Mouse (Mus musculus) embryo, embryonic 11 days (tissue): ENCODE data around the gene Gm49373.

ENCODE experiments used
- DNase-seq: peaks from one replicate; pipeline ENCODE4 v3.0.0-alpha.2; 2015

The Gm49373 gene

DNA sequence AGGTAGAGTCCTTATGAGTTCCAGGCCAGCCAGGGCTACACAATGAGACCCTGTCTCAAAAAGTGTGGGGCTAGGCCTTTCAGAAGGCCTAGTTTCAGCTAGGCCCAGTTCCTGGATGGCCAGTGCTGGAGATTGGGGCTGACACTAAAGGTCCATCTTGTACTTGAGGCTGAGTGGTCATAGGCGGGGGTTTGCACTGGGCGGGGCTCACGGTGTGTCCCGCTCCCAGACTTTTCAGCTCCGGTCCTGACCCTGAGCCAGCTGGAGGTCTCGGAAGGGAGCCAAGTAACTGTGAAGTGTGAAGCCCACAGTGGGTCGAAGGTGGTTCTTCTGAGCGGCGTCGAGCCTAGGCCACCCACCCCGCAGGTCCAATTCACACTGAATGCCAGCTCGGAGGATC is 46.0 kb downstream of the Gm49373 start:
- no peak for DNase-seq

DNA sequence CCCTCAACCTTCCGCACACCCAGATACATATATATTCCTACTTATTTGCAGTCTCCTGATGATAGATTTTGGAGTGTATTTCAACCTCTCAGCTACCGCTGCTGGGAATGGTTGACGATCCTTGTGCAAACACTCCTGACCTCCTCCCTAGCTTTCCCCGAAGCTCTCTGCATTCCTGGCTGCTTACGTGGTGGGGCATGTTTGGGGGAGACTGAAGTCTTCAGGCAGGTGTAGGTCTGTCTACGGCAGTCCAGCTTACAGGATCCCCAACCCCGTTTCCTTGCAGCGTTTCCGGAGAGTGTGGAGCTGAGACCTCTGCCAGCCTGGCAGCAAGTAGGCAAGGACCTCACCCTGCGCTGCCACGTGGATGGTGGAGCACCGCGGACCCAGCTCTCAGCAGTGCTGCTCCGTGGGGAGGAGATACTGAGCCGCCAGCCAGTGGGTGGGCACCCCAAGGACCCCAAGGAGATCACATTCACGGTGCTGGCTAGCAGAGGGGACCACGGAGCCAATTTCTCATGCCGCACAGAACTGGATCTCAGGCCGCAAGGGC is 47.6 kb downstream of the Gm49373 start:
- DNase-seq = no peak

DNA sequence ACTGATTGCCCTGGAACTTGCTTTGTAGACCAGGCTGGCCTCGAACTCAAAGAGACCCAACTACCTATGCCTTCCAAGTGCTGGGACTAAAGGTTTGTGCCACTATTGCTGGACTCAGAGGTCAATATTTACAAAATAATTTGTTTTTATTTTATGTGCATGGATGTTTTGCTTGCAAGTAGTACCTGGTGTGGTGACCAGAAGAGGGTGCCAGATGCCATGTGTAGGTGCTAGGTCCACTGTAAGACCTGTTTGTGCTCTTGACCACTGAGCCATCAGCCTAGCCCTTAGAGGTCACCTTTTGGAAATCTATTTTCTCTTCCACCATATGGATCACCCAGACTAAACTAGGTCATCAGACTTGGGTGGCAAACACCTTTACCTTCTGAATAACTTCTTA is 50.2 kb downstream of the Gm49373 start:
- no peak for DNase-seq

DNA sequence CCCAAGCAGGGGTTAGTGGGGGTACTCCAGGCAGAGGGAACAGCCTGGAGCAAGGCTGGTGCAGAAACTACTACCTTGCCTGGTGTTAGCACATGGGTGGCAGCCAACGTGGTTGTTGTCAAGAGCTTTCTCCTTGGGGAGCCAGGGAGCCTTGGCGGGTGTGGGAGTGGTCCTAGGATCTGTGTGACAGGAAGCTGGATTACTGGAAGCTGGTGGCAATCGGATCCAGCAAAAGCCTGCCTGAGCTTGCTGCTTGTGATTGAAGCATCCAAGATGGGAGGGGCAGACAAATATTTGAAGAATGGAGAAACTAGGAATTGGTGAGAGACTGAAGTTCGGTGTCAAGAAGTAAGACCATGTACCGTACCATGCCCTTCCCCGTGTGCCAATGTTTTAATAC is 50.6 kb downstream of the Gm49373 start:
- no peak for DNase-seq

DNA sequence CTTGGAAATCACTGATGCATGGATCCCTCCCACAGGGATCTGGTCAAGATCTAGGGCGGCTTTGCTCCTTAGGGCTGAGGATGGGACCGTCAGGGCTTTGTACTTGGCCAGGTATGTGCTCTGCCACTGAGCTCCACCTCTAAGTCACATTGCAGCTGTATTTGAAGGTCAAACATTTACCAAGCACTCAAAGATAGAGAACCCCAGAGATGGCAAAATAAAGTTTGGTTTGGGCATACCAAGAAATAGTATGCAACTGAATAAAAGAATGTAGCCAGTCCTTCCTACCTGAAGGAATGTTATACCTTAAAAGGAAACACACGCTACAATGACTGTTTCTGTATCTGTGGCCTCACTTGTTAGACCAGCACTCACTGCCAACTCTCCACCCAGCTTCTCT is 51.5 kb downstream of the Gm49373 start:
- DNase-seq = no peak

DNA sequence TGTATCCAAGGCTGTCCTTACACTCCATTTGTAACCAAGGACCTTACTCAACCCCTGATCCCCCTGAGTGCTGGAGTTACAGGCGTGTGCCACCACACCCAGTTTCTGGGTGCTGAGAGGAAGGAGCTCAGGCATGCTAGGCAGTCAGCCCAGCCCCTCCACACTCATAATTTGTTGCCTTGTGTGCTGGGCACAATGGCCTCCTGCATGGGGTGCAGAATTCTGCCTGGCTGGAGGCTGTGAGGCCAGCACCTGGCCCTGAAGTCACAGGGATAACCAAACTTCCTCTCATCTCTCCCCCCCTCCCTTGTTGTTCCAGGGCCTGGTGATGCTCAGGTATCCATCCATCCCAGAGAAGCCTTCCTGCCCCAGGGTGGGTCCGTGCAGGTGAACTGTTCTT is 54.3 kb downstream of the Gm49373 start:
- no peak for DNase-seq

DNA sequence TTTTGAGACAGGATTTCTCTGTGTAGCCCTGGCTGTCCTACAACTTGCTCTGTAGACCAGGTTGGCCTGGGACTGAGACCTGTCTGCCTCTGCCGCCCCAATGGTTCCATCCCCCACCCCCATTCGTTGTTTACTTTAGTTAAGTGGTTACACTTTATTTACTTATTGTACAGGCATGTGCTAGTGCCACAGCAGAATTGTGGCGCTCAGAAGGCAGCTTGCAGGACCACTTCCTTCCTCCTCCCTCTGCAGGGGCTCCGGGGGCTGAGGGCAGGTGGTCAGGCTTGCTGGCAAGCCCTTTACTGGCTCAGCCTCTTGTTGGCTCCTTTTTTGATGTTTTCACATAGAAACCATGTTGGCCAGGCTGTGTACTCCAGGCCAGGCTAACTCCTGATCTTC is 55.7 kb downstream of the Gm49373 start:
- no peak for DNase-seq

DNA sequence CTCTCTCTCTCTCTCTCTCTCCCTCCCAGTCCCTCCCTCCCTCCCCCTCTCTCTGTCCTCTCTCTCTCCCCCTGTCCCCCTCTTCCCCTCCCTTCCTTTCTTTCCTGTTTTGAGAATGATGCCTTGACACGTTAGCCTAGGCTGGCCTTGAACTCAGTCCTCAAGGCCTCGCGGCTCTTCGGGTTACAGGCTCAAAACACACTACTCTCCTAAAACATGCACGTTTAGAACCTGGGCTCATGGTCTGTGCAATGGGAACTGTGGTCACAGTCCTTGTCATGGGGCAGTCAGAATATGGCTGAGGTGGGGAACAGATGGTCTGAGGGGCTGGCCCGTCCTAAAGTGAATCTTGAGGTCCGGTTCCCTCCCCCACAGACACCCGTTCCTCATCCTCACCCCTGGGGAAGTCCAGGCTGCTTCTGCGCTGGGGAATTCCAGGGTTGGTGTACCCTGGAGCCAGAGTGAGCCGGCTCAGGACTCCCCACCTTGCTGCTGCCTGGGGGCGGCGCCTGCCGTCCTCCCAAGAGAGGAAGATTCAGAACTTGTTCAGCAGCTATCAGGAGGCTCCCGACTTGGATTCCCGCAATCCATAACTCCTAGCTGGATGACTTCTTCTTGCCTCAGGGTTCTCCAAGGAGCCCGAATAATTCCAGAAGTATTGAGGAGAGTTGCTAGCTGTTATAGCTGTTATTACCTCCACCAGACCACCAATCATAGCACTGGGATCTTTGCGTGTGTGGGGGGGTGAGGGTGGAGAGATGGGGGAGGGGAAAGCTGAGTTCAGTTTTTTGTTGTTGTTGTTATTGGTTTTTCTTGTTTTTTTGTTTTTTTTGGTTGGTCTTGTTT is 56.3 kb downstream of the Gm49373 start:
- DNase-seq = no peak

DNA sequence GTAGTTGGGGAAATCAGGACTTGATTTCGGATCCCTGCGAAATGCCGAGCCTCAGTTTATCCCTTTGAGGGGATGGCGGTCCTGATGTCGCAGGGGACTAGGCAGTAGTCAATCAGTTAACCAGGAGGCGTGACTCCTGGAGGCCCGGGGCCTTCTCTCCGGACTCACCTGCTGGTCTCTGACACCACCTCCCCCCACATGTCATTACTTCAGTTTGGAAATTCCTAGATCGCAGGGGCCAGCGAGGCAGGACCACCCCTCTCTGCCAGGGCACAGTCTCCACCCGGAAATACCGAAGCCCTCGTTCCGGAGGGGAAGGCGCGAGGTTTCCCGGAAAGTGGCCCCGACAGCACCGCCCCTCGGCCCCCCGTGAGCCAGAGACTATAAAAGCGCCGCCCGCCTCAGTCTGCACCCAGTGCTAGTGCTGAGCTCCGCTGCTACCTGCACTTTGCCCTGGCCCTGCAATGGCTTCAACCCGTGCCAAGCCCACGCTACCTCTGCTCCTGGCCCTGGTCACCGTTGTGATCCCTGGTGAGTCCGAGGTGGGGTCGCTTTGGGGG is 57.2 kb downstream of the Gm49373 start, which contains the start of gene Icam1:
Gene Icam1 (plus strand): TSS at position 415 of the 560 bp plus-strand sequence.
- peak; percentile 34 for DNase-seq

DNA sequence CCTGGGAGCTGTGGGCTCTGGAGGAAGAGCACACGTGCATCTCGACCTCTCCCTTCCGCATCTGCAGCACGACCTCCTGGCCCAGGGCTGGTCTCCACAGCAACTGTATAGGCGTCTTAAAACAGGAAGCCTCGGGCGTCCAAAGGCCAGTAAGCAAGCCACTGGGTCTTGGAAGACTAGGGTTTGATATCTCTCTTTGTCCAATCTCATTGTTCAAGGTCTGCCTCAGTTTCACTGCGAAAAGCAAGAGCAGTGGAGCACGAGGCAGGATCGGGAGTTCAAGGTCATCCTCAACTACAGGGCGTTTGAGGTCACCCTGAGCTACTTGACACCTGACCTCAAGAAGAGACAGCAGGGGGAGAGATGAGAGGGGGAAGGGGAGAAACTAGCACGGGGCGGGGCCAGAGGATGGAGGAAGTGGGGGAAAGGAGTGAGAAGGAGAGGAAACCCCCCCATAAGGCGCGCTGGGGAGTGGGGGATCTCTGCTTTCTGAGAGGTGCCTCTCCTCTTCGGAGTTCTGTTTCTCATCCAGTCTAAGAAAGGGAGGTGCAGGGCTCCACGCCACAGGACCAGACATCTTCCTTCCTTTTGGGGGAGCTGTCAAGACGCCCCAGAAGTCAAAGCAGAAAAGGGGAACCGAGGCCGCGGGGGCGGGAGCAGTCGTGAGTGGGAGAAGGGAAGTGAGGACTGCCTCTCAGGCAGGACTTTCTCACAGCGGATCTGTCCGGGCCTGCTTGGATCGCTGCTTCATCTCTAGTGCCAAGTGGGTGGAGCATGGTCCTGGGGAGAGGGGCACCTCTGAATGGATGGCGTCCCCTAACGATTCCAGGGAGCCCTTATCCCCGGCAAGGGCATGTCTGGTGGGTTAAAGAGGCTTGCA is 58.0 kb downstream of the Gm49373 start:
- no peak for DNase-seq
